Mouse (Mus musculus) brown adipose tissue, adult 24 weeks (tissue): ENCODE measurements at regions not wholly inside any gene's neighbourhood (a gene's known extent, or its start where the extent isn't known, plus 50 kb on each side); places are given as distances from the start of the nearest gene placed in this dataset.

Experiments used
- H3K27ac ChIP-seq: fragments of 200-500 bp; replicated peaks from 2 replicates; pipeline ENCODE4 v1.5.1; 2012; ENCODE audit warnings: low read depth, mild to moderate bottlenecking, low read length
- H3K4me1 ChIP-seq: fragments of 200-500 bp; 2 replicates; pipeline ENCODE4 v1.6.1; 2012; ENCODE audit warnings: low read length, mixed read lengths; ENCODE audit not compliant: control insufficient read depth, insufficient read depth, insufficient read length
- H3K4me3 ChIP-seq: fragments of 200-500 bp; 2 replicates; pipeline ENCODE4 v1.5.1; 2012; ENCODE audit warnings: low read depth, mild to moderate bottlenecking, low read length, moderate library complexity; ENCODE audit not compliant: insufficient read depth

DNA sequence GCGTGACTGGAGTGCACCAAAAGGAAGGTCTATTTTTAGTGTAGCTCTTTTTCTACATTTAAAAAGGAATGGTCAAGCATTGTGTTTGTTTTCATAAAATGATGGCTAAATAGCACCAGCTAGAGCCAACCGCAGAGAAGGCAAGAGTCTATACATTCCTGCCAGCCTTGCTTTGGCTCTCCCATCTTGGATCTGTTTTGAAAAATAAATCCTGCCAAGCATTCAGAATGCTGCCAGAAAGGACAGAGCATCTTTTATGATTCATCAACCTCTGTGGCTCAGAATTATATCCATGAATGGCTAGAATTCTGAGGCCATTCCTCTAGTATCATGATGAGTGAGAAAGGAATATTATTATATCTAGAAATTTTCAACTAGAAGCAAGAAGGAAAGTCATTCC lies 979.6 kb downstream of the Slc16a7 start:
- Histone ChIP-seq H3K27ac (no peak overlapping the region), H3K4me1 (no peaks in the 10 kb centered on the region), H3K4me3 (no peak overlapping the region)

DNA sequence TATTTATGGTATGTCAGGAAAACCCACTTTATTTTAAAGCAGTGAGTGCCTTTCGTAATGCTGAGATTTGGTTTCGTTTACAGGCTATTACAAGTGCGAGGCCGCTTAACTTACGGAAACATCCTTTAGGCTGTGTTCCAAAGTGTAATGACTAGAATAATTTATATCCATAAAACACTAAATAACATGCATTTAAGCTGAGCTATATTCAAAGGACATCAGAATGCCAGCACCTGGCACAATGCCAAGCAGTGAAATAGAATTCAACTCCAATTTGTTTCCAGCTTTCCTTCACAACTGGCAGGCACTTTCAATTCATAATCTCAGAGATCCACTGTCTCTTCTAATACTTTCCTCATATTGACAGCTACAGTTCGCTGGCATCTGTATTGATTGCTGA lies 972.7 kb downstream of the Slc16a7 start:
- Histone ChIP-seq H3K4me3 (no peak overlapping the region), H3K27ac (no peak overlapping the region), H3K4me1 (no peaks in the 10 kb centered on the region)

DNA sequence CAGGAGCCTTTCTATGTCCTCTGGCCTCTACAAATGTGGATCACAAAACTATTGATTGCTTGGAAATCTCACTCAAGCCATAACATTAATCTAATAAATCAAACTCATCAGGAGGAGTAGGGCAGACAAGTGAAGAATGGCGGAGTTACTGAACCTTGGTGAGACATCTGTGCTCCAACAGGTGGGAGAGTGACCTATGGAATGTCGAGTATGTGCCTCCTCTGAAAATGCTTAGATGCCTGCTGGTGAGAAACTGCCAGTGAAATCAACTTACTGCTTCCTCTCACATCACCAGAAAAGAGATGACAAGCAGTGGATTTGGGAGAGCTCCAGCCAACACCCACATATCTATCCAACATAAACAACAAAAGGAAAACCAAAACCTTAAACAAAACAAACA lies 965.8 kb downstream of the Slc16a7 start:
- Histone ChIP-seq H3K27ac (no peak overlapping the region), H3K4me3 (no peak overlapping the region), H3K4me1 (no peaks in the 10 kb centered on the region)
